Mouse (Mus musculus) small intestine, adult 2 months (tissue): ENCODE data around the gene 4430402I18Rik. TPM values are rescaled to one million over a fixed set of nuclear protein-coding genes. Genes with fewer than 3 reads are reported as not detected.

Experiments used
- H3K27ac ChIP-seq: fragments of 200-500 bp; 2 replicates; pipeline ENCODE4 v1.5.1; 2012; ENCODE audit warnings: low read depth, low read length, control low read depth, inconsistent platforms; ENCODE audit not compliant: insufficient read depth
- H3K27me3 ChIP-seq: fragments of 200-500 bp; 2 replicates; pipeline ENCODE4 v1.6.1; 2012; ENCODE audit warnings: mild to moderate bottlenecking, moderate library complexity, low read length, inconsistent platforms; ENCODE audit not compliant: control insufficient read depth, insufficient read depth
- H3K36me3 ChIP-seq: fragments of 200-500 bp; 2 replicates; pipeline ENCODE4 v1.6.1; 2012; ENCODE audit warnings: mild to moderate bottlenecking, low read length, control low read depth, inconsistent platforms; ENCODE audit not compliant: control insufficient read depth, insufficient read depth
- H3K4me1 ChIP-seq: fragments of 200-500 bp; 2 replicates; pipeline ENCODE4 v1.6.1; 2012; ENCODE audit warnings: low read length, inconsistent platforms, mixed read lengths; ENCODE audit not compliant: control insufficient read depth, insufficient read depth, insufficient read length
- H3K4me3 ChIP-seq: fragments of 200-500 bp; 2 replicates; pipeline ENCODE4 v1.5.1; 2012; ENCODE audit warnings: low read depth, mild to moderate bottlenecking, control low read depth, inconsistent platforms, low read length, moderate library complexity
- CTCF ChIP-seq: fragments of 200-500 bp; IDR thresholded peaks from 2 replicates; pipeline ENCODE4 v1.5.1; 2012; ENCODE audit warnings: low read depth, mild to moderate bottlenecking, control low read depth, inconsistent platforms, low read length, moderate library complexity, mixed read lengths; ENCODE audit not compliant: insufficient replicate concordance, insufficient read length; ENCODE audit errors: extremely low read depth
- POLR2A ChIP-seq: fragments of 200-500 bp; IDR thresholded peaks from 2 replicates; pipeline ENCODE4 v1.6.1; 2012; ENCODE audit warnings: low read depth, mild to moderate bottlenecking, control low read depth, inconsistent platforms, low read length, moderate library complexity
- WGBS: fragments of 180-500 bp; shearing (Covaris S2); methylation state at CpG from one replicate; pipeline ENCODE4 v1.1.7; 2018; 5-methylcytosine and 5-hydroxymethylcytosine counted together
- polyA plus RNA-seq: library from polyadenylated mRNA; depleted of rRNA; stranded (reverse); fragments of >200 nt; gene quantifications from 2 replicates; pipeline ENCODE4 v1.2.3, GENCODE M21; 2012

4430402I18Rik gene
- polyA plus RNA-seq, 1 experiment: 0.38 TPM

DNA sequence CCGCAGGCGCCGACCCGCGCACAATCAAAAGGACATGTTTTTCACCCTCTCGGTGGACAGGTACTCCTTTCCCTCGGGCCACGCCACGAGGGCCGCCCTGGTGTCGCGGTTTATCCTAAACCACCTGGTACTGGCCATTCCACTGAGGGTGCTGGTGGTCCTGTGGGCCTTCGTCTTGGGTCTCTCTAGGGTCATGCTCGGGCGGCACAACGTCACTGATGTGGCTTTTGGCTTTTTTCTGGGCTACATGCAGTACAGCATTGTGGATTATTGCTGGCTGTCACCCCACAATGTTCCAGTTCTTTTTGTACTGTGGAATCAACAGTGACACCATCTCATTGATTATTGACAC is 3.1 kb downstream of the 4430402I18Rik start:
- H3K4me3 ChIP-seq: peak overlapping the region; percentile 99
- H3K27ac ChIP-seq: peak overlapping the region; percentile 92; the same call in 1 of the 2 replicates
- H3K27me3 ChIP-seq: no peaks in the 10 kb centered on the region

DNA sequence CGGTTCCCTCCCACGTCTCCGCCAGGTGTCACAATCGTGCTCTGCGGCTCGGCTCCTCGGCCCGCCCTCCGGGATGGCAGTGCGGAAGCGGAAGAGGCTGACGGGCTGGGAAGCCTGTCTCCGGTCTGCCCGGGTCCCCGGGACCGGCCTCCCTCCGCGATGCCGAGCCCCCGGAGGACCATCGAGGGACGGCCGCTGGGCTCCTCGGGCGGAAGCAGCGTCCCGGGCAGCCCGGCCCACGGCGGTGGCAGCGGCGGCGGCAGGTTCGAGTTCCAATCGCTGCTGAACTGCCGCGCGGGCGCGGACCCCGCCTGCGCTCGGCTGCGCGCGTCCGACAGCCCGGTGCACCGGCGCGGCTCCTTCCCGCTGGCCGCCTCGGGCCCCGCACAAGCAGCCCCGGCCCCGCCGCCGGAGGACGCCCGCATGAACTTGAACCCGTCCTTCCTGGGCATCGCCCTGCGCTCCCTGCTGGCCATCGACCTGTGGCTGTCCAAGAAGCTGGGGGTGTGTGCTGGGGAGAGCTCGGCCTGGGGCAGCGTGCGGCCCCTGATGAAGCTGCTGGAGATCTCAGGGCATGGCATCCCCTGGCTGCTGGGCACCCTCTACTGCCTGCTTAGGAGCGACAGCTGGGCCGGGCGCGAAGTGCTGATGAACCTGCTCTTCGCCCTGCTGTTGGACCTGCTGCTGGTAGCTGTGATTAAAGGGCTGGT is 3.6 kb downstream of the 4430402I18Rik start, which contains the start of gene Plpp6:
Gene Plpp6, plus strand, starts transcription at position 112 of the 710 bp plus-strand sequence.
- Histone ChIP-seq H3K4me3 (peak within 1 kb of the TSS; percentile 99), H3K36me3 (peaks cover 9% of the 10 kb centered on the region), H3K4me1 (peaks cover 10% of the 10 kb centered on the region; the same call in 1 of the 2 replicates), H3K27ac (peak within 1 kb of the TSS; percentile 92), H3K27me3 (no peaks in the 10 kb centered on the region)
- WGBS: under 1% methylated on average over 73 of the region's 73 CpGs
- TF ChIP-seq CTCF (no peak), POLR2A (peak; percentile 78)

More for the DNA sequence above, 3.1 kb downstream of the 4430402I18Rik start:
- Histone ChIP-seq H3K4me1 (peaks cover 10% of the 10 kb centered on the region; the same call in 1 of the 2 replicates), H3K36me3 (peaks cover 9% of the 10 kb centered on the region)
- TF ChIP-seq POLR2A (no peak), CTCF (no peak)
- WGBS: 4% methylated on average over 16 of the region's 16 CpGs

DNA sequence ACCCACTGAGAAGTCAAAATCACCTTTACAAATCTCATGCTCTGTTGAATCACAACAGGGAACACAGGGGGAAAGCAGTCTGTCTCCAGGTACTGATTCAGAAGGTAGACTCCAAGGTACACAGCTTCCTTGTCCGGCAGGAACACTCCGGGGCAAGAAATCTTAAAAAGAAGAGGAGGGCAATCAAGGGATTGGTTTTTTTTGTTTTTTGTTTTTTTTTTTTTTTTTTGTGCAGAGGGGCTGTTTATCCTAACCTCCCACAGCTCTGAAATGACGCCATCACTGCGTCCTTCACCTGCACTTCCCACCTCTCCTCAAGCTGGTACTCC is 4.1 kb downstream of the 4430402I18Rik start:
- Histone ChIP-seq H3K27ac (no peak overlapping the region), H3K4me1 (peaks cover 10% of the 10 kb centered on the region; the same call in 1 of the 2 replicates), H3K4me3 (peak overlapping the region; percentile 99), H3K36me3 (peaks cover 9% of the 10 kb centered on the region), H3K27me3 (no peaks in the 10 kb centered on the region)
- 4% methylated on average over 4 of the region's 4 CpGs for WGBS
- TF ChIP-seq CTCF: peak; percentile 57; the same call in 1 of the 2 replicates
- TF ChIP-seq POLR2A: no peak

DNA sequence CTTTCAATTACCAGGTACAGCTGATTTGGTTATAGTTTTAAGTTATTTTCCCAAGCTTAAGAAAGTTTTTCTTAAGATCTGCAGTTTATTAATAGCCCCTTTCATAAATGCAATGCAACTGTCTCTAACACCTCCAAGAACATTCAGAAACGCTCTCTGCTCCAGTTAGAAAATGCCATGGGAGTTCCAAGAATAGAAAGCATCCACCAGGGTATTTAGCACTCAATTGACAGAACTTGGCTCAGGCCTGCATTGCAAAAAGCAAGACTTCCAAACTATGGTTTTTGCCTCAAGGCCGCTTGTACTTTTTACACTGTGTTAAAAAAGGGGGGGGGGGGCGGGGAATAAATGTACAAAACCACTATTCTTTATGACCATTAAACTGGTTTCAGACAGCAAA is 4.5 kb downstream of the 4430402I18Rik start:
- peaks cover 10% of the 10 kb centered on the region; the same call in 1 of the 2 replicates for H3K4me1 ChIP-seq
- no peak for TF ChIP-seq POLR2A
- no peak for TF ChIP-seq CTCF
- H3K36me3 ChIP-seq: peaks cover 9% of the 10 kb centered on the region
- H3K27ac ChIP-seq: no peak overlapping the region
- H3K27me3 ChIP-seq: no peaks in the 10 kb centered on the region
- WGBS: 71% methylated on average over 3 of the region's 3 CpGs
- no peak overlapping the region for H3K4me3 ChIP-seq

DNA sequence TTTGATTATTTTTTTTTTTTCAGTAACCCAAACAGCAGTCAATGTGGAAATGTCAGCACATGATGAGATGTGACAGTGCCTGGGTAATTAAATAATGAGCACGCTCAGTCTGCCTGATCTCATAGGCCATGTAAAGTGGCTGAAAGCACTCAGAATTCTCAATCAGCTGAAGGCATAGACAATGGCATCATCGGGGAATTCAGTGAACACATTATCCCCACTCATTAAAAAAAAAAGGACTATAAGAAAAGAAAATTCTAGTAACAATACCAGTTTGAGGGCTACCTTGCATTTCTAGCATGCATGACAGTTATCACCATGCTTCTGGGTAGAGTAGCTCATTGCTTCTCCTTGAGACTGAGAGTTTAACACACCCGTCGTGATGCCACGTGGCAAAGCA is 16.3 kb downstream of the 4430402I18Rik start:
- 80% methylated on average over 5 of the region's 5 CpGs for WGBS
- Histone ChIP-seq H3K27ac (no peak overlapping the region), H3K4me3 (no peak overlapping the region), H3K27me3 (no peaks in the 10 kb centered on the region), H3K4me1 (no peaks in the 10 kb centered on the region), H3K36me3 (no peaks in the 10 kb centered on the region)
- TF ChIP-seq POLR2A: no peak
- no peak for TF ChIP-seq CTCF

DNA sequence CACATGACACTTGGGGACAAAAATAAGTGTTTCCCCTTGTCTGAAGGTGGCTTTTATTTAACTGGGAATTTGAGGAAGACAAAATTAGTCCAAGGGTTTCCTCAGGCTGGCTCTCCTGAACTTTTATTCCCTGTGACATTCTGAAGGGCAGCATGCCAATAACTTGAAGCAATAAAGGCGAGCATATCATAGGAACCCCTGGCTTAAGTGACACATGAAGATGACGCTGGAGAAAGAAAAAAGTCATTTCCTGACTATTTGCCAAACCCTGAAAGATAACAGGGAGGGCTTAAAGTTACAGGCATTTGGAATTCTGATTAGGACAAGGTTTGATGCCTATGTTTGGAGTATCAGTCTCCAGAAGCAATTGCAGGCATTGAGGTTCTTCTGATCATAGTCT is 20.3 kb downstream of the 4430402I18Rik start:
- 18% methylated on average over 2 of the region's 2 CpGs for WGBS

DNA sequence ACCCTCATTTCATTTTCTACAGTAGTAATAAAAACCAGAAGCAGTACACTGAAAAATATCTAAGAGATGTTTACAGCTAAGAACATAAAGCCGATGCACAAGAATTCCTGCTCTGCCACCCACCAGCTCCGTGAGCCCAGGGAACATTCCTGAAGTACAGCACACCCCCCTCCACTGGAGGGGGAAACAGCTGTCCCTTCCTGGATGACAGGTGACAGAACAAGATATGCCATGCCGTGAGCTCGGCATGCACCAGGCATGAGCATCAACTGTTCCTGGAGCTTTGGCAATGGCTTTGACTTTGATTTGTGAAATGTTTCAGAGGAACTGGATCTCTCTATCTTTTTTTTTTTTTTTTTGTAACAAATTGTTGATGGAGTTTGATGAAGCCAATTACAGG is 20.8 kb downstream of the 4430402I18Rik start:
- Histone ChIP-seq H3K4me3 (no peak overlapping the region), H3K27ac (no peak overlapping the region), H3K4me1 (no peaks in the 10 kb centered on the region), H3K27me3 (no peaks in the 10 kb centered on the region), H3K36me3 (no peaks in the 10 kb centered on the region)
- no peak for TF ChIP-seq POLR2A
- TF ChIP-seq CTCF: no peak
- WGBS: 35% methylated on average over 4 of the region's 4 CpGs

More for the DNA sequence above, 20.3 kb downstream of the 4430402I18Rik start:
- no peak for TF ChIP-seq CTCF
- no peak for TF ChIP-seq POLR2A
- Histone ChIP-seq H3K4me1 (no peaks in the 10 kb centered on the region), H3K27me3 (no peaks in the 10 kb centered on the region), H3K27ac (no peak overlapping the region), H3K4me3 (no peak overlapping the region), H3K36me3 (no peaks in the 10 kb centered on the region)
